Mouse (Mus musculus) Muller cell, postnatal 12 days (primary cell): ENCODE measurements at regions not wholly inside any gene's neighbourhood (a gene's known extent, or its start where the extent isn't known, plus 50 kb on each side); places are given as distances from the start of the nearest gene placed in this dataset.

Experiments
- DNase-seq: peaks from one replicate; pipeline ENCODE4 v3.0.0-alpha.2; 2015; ENCODE audit errors: inconsistent ontology term

GRCm38 (mm10) chr7:119250381-119250780 lies 66.0 kb upstream of the Gpr139 start:
- DNase-seq = no peak

GRCm38 (mm10) chr7:119244785-119245184 lies 60.4 kb upstream of the Gpr139 start:
- DNase-seq = peak; percentile 6

GRCm38 (mm10) chr7:119236343-119236742 lies 51.9 kb upstream of the Gpr139 start:
- no peak for DNase-seq
